Mouse (Mus musculus) E14TG2a.4 (cell line): ENCODE data around the gene Gys1.
"Not testable (repeated sequence)": the region's sequence is repeated elsewhere in the genome, so short reads cannot be mapped to it uniquely, and the experiment has no call there.

Experiments
- CTCF ChIP-seq: conservative IDR thresholded peaks from 2 replicates; pipeline ENCODE4 v1.5.1; 2014; ENCODE audit warnings: low read length
- NANOG ChIP-seq: IDR thresholded peaks from 2 replicates; pipeline ENCODE4 v1.6.1; 2014; ENCODE audit warnings: borderline replicate concordance, low read length, mixed read lengths
- POU5F1 ChIP-seq: IDR thresholded peaks from 2 replicates; pipeline ENCODE4 v1.6.1; 2014; ENCODE audit warnings: low read length, borderline replicate concordance

- peak; percentile 47; the same call in 1 of the 2 replicates for TF ChIP-seq CTCF
- not testable (repeated sequence) for TF ChIP-seq POU5F1, NANOG
Measured at GRCm38 (mm10) chr7:45462868-45463267, 28.2 kb downstream of the Gys1 start.
